Mouse (Mus musculus) heart, embryonic 14.5 days (tissue): ENCODE measurements around the gene Celf5. TPM values are rescaled to one million over a fixed set of nuclear protein-coding genes. Genes with fewer than 3 reads are reported as not detected.

Experiments used
- ATAC-seq: fragments of 200-750 bp; cut with Nextera tagmentation; 2 replicates; pipeline ENCODE4 v1.8.0; 2017; ENCODE audit warnings: low read depth, moderate TSS enrichment; ENCODE audit not compliant: insufficient number of reproducible peaks, insufficient read depth, low FRiP score
- H3K27ac ChIP-seq, 2 experiments: fragments of 200-500 bp in 1 of 2; fragments of 300-500 bp in 1 of 2; sonication (generic) in 1 of 2; replicated peaks in 1 of 2; 2 replicates each; pipeline ENCODE4 v1.5.1; 2012 to 2014; ENCODE audit warnings: low read depth in 2 of 2, low read length in 2 of 2, control low read depth in 1 of 2, mild to moderate bottlenecking in 1 of 2, mixed read lengths in 1 of 2; ENCODE audit not compliant: control insufficient read depth in 1 of 2, insufficient read depth in 1 of 2
- H3K27me3 ChIP-seq: fragments of 300-500 bp; sonication (generic); 2 replicates; pipeline ENCODE4 v1.6.1; 2014; ENCODE audit warnings: mild to moderate bottlenecking, low read length, control low read depth; ENCODE audit not compliant: control insufficient read depth, insufficient read depth
- H3K36me3 ChIP-seq: fragments of 300-500 bp; sonication (generic); 2 replicates; pipeline ENCODE4 v1.6.1; 2014; ENCODE audit warnings: mild to moderate bottlenecking, control low read depth, low read length, mixed read lengths; ENCODE audit not compliant: control insufficient read depth, insufficient read depth
- H3K4me1 ChIP-seq, 2 experiments: fragments of 200-500 bp in 1 of 2; fragments of 300-500 bp in 1 of 2; sonication (generic) in 1 of 2; 2 replicates each; pipeline ENCODE4 v1.6.1; 2012 to 2014; ENCODE audit warnings: low read length in 2 of 2, control low read depth in 1 of 2, mixed read lengths in 1 of 2; ENCODE audit not compliant: control insufficient read depth in 2 of 2, insufficient read depth in 2 of 2
- H3K4me2 ChIP-seq: fragments of 300-500 bp; sonication (generic); 2 replicates; pipeline ENCODE4 v1.6.1; 2014; ENCODE audit warnings: mild to moderate bottlenecking, low read length
- H3K4me3 ChIP-seq, 2 experiments: fragments of 200-500 bp in 1 of 2; fragments of 300-500 bp in 1 of 2; sonication (generic) in 1 of 2; 2 replicates each; pipeline ENCODE4 v1.5.1; 2012 to 2014; ENCODE audit warnings: low read length in 2 of 2, mild to moderate bottlenecking in 2 of 2, control low read depth in 1 of 2, low read depth in 1 of 2, moderate library complexity in 1 of 2; ENCODE audit not compliant: control insufficient read depth in 1 of 2, insufficient read depth in 1 of 2
- H3K9ac ChIP-seq: fragments of 300-500 bp; sonication (generic); 2 replicates; pipeline ENCODE4 v1.6.1; 2014; ENCODE audit warnings: mild to moderate bottlenecking, low read length
- H3K9me3 ChIP-seq: fragments of 300-500 bp; sonication (generic); 2 replicates; pipeline ENCODE4 v1.6.1; 2016; ENCODE audit warnings: low read length, control low read depth; ENCODE audit not compliant: control insufficient read depth
- WGBS: fragments of 180-500 bp; shearing (Covaris S2); extraction: QIAGEN DNeasy Blood & Tissue Kit; methylation state at CpG from one replicate; pipeline ENCODE4 v1.1.7; 2014; 5-methylcytosine and 5-hydroxymethylcytosine counted together
- polyA plus RNA-seq: library from polyadenylated mRNA; unstranded; fragments of >200 nt; fragmentation: Nextera tagmentation; extraction: Ambion mirVana; gene quantifications from 2 replicates; pipeline ENCODE4 v1.2.1, GENCODE M21; 2014

Gene Celf5
- polyA plus RNA-seq, 1 experiment from 2014 or later: 0.19 TPM

DNA sequence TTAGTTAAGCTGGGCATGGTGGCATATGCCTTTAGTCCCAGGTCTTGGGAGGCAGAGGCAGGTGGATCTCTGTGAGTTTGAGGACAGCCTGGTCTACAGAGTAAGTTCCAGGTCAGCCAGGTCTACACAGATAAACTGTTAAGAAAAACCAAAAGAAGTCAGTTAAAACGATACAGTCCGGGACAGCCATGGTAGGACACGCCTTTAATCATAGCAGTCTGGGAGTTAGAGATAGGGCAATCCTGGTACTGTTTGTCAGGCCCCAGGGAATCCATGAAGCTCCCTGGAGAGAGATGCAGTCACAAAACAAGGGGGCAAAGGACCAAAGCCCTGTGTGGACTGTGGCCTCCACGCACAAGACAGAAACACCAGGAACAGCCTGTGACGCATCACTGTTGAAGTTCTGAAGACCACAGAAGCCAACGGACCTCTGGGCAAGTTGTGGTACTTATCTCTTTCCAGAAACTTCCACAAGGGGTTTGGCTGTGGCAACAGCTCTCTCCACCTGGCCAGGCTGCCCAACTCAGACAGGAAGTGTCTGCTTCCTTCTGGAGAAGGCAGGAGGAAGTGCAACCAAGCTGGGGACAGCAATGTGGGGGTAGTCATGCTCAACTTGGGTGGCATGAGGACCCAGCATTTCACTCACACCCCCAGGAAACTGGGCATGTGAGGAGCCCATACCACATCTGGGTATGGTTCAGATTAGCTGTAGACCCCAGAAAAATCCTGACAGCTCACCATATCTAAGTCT lies 36.9 kb upstream of the Celf5 start:
- Histone ChIP-seq H3K27ac (no peak overlapping the region), H3K36me3 (no peaks in the 10 kb centered on the region), H3K4me2 (no peak overlapping the region), H3K9ac (no peak overlapping the region), H3K27me3 (no peaks in the 10 kb centered on the region), H3K9me3 (no peaks in the 10 kb centered on the region), H3K4me1 (peaks cover 9 to 11% of the 10 kb centered on the region in 2 experiments; a peak in 2 of 4 replicates), H3K4me3 (no peak overlapping the region)
- ATAC-seq: no peak
- 71% methylated on average over 6 of the region's 6 CpGs for WGBS

GRCm38 (mm10) chr10:81518546-81518945 lies 36.0 kb upstream of the Celf5 start:
- no peak overlapping the region for H3K4me3 ChIP-seq
- WGBS: 14% methylated on average over 4 of the region's 4 CpGs
- H3K9me3 ChIP-seq: 0 out of 2 replicates have a peak, but pooled peaks cover 3% of the 10 kb centered on the region
- ATAC-seq: no peak
- no peak overlapping the region for H3K9ac ChIP-seq
- no peak overlapping the region for H3K4me2 ChIP-seq
- no peaks in the 10 kb centered on the region for H3K36me3 ChIP-seq
- H3K27me3 ChIP-seq: no peaks in the 10 kb centered on the region
- H3K4me1 ChIP-seq: peaks cover 2 to 4% of the 10 kb centered on the region in 2 experiments; a peak in 1 of 4 replicates
- no peak overlapping the region for H3K27ac ChIP-seq

- no peak overlapping the region for H3K4me3 ChIP-seq
- H3K27me3 ChIP-seq: peaks cover 4% of the 10 kb centered on the region; the same call in 1 of the 2 replicates
- 0 out of 2 replicates have a peak, but pooled peaks cover 4% of the 10 kb centered on the region for H3K9me3 ChIP-seq
- H3K9ac ChIP-seq: no peak overlapping the region
- no peak for ATAC-seq
- no peak overlapping the region for H3K27ac ChIP-seq
- no peak overlapping the region for H3K4me2 ChIP-seq
- WGBS: 71% methylated on average over 8 of the region's 8 CpGs
- H3K36me3 ChIP-seq: no peaks in the 10 kb centered on the region
- 0 out of 4 replicates have a peak, but pooled peaks cover 0 to 4% of the 10 kb centered on the region in 2 experiments for H3K4me1 ChIP-seq
Observed at GRCm38 (mm10) chr10:81517227-81517626, 34.7 kb upstream of the Celf5 start.

GRCm38 (mm10) chr10:81513798-81514197 lies 31.3 kb upstream of the Celf5 start:
- Histone ChIP-seq H3K27ac (no peak overlapping the region), H3K9me3 (0 out of 2 replicates have a peak, but pooled peaks cover 4% of the 10 kb centered on the region), H3K27me3 (peaks cover 12% of the 10 kb centered on the region), H3K36me3 (no peaks in the 10 kb centered on the region), H3K4me2 (no peak overlapping the region), H3K9ac (no peak overlapping the region), H3K4me3 (no peak overlapping the region), H3K4me1 (no peaks in the 10 kb centered on the region)
- 81% methylated on average over 5 of the region's 5 CpGs for WGBS
- no peak for ATAC-seq

DNA sequence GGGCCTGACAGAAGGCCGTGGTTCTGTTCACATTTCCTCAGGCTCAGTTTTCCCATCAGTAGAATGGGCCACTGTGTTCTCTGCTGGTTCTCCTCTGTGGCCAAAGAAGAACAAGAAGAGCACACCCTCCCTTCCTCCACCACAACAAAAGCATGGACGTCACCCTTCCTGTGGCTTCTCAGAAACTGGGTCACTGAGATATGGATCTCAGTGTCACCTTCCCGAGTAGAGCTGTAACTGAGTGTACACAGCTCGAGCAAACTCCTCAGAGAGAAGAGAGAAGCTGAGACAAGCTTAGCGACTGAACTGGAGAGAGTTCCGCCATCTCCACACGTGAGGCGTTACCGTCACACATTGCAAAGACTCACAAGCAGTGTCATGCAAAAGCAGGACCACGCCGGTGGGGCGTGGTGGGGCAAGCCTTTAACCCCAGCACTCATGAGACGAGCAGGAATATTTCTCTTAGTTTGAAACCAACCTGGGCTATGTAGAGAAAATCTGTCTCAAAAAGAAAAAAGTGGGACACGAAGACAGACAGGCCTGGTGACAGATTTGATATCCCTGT lies 27.8 kb upstream of the Celf5 start:
- Histone ChIP-seq H3K9ac (no peak overlapping the region), H3K4me3 (no peak overlapping the region), H3K27ac (no peak overlapping the region), H3K4me2 (no peak overlapping the region), H3K9me3 (0 out of 2 replicates have a peak, but pooled peaks cover 4% of the 10 kb centered on the region), H3K27me3 (peaks cover 12% of the 10 kb centered on the region), H3K4me1 (no peaks in the 10 kb centered on the region), H3K36me3 (no peaks in the 10 kb centered on the region)
- no peak for ATAC-seq
- 76% methylated on average over 14 of the region's 14 CpGs for WGBS

- H3K4me1 ChIP-seq: no peaks in the 10 kb centered on the region; a peak in 1 of 4 replicates
- no peak overlapping the region for H3K4me3 ChIP-seq
- no peaks in the 10 kb centered on the region for H3K9me3 ChIP-seq
- H3K4me2 ChIP-seq: no peak overlapping the region
- no peaks in the 10 kb centered on the region for H3K36me3 ChIP-seq
- no peak for ATAC-seq
- no peak overlapping the region for H3K9ac ChIP-seq
- 54% methylated on average over 13 of the region's 13 CpGs for WGBS
- no peak overlapping the region for H3K27ac ChIP-seq
- H3K27me3 ChIP-seq: peaks cover 22% of the 10 kb centered on the region
Observed at GRCm38 (mm10) chr10:81507691-81508489, 25.4 kb upstream of the Celf5 start.

- no peak overlapping the region for H3K9ac ChIP-seq
- no peak for ATAC-seq
- no peak overlapping the region for H3K4me2 ChIP-seq
- H3K4me3 ChIP-seq: no peak overlapping the region
- no peaks in the 10 kb centered on the region for H3K9me3 ChIP-seq
- peaks cover 18% of the 10 kb centered on the region for H3K27me3 ChIP-seq
- no peak overlapping the region for H3K27ac ChIP-seq
- H3K4me1 ChIP-seq: no peaks in the 10 kb centered on the region; a peak in 1 of 4 replicates
- H3K36me3 ChIP-seq: no peaks in the 10 kb centered on the region
- WGBS: 33% methylated on average over 6 of the region's 6 CpGs
Observed at GRCm38 (mm10) chr10:81507095-81507494, 24.6 kb upstream of the Celf5 start.
